Mouse (Mus musculus) mesoderm, embryonic 11.5 days (tissue): ENCODE measurements at regions not wholly inside any gene's neighbourhood (a gene's known extent, or its start where the extent isn't known, plus 50 kb on each side); places are given as distances from the start of the nearest gene placed in this dataset.

Source experiments
- DNase-seq: peaks from one replicate; pipeline ENCODE4 v3.0.0-alpha.2; 2012; ENCODE audit warnings: low read depth, low spot score

DNA sequence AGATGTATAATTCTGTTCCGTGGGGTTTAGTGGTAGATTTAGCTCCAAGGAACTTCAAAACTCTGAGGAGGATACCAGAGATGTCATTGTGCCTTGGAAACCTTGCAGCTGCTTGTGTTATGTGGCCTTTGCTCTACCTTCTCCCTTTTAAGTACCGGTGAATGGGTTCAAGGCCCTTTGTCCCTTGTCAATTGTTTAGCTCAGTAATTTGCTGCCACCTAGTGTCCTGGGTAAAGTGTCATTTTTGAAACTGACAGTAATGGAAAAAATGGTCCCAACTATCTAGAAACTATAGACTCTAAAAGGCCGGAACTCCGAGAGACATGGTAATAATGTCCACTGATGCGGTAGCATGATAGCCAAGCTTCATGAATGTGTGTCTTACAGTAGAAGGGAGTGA is 90.8 kb upstream of the Phactr1 start:
- DNase-seq: no peak

DNA sequence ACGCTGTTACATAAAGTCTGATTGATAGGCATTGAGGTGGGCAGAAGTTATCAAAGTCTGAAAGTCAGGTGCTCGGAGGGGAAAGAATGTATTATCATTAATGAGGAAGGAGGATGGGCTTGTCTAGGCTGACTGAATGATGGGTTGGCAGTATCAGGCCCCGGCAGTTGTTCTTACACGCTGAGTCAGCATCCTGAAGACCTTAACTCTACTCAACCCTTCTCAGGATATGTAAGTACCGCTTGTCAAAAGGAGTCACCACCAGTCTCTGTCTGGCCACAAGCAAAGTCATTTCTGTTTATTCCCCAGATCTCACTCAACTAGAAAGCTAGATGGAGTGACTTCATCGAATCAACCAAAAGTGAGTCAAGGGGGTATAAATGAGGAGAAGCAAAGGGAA is 90.0 kb upstream of the Phactr1 start:
- no peak for DNase-seq

DNA sequence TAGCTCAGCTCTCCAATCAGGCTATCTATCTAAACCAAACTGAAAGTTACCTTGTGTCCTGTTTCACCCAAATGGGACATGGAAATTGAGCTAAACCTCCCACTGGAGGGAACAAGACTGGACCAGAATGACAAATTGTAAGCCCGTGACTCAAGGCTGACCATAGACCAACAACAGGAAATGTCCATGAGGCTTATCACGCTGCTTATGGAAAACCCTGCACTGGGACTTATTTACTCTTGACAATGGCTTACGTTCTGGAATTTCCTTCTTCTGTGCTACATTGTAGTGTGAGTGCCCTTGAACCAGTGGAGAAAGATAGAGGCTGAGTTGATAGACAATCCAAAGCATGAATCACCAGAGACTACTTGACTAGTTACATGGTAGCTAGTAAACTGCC is 87.5 kb upstream of the Phactr1 start:
- DNase-seq: no peak

DNA sequence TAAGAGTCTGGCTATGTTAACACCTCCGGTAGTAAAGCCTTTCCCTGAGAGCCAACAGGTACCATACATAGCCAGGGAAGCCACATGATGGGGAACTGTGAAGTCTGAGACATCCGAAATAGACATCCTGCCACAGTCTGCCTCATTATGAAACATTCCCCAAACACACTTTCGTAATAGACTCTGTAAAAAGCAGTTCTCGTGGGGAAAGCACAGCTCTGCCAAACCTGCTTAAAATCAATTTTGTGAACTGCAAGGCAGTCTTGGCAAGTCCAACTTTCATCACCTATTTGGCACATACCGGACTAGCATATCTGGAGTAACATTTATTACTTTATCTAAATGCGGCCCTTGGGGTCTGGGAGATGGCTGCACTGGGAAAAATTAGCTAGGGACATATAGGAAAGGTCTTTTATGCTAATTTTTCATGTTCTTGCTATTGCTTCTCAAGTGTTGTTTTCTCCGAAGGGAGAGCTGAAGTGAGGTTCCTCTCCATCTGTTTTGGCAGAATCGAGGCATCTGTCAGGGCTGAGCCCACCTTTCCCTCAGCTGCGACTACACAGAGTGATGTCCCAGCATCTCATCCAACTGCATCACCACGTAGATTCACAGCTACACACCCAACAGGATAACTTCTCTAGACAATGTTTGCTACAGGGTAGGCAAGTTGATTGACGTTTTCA is 86.8 kb upstream of the Phactr1 start:
- DNase-seq: no peak

DNA sequence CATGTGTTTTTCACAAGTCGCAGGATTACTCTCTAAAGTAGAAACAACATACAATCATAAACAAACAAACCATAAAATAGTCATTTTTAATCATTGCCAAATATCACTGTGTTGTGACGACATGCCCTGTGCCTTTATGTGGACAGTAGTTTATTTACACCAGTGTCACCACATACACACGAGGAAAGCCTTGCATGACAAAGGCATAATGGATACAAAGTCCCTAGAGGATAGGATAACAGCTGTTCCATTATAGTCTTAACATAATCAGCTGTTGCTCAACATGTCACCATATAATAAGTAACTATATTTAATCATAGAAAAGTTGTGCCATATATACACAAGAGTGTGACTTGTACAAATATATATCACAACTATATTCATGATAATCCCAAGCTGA is 85.2 kb upstream of the Phactr1 start:
- no peak for DNase-seq

DNA sequence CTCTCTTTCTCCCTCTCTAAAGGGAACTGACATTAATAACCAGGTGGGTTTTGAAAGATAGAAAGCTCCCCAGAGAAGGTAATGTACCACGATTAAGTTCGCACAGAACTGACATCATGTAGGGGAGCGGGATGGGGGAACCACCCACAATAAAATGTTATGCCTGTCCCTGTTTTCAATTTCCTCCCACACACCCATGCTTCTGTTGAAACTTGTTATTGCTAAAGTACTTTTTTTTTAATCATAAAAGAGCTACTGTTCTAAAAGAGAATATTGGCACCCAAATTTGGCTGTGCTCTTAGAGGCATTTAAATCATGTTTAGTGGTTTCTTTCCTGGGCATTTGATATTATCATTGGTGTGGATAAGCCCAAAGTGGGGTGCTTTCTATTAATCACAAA is 82.6 kb upstream of the Phactr1 start:
- DNase-seq: no peak

DNA sequence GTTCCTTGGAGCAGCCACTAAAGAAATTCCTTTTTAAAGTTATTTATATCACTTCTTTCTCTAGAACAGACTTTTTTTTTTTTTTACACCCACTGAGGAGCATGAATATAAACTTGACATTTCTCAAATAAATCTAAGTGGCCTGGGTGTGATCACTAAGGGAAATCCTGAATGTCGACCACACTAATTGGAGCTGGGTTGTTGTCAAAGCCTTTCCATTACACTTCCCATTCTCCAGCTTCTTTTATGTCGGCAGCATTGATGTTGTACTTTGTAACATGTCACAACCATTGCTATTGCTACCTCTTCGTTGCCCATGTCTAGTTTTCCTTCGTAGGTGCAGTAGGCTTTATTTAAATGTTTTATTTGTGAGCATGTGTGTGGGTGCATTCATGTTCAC is 77.1 kb upstream of the Phactr1 start:
- DNase-seq: no peak

DNA sequence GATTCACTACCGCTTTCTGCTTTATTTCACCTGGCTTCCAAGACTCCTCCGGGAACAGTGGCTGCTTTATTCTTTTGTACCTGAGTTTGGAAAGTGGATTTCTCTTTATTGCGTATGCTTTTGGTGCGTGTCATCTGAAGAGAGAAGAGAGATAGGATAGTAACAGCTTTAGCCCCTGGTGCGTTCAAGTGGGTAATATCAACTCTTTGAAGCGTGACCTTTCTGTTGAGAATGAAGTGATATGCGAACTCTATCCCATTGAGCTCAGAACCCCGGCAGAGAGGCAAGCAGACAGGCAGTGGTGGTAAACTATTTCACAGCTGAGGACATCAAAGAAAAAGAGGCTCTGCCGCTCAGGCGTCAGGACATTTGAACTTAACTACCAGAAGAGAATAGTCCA is 72.7 kb upstream of the Phactr1 start:
- DNase-seq: no peak

DNA sequence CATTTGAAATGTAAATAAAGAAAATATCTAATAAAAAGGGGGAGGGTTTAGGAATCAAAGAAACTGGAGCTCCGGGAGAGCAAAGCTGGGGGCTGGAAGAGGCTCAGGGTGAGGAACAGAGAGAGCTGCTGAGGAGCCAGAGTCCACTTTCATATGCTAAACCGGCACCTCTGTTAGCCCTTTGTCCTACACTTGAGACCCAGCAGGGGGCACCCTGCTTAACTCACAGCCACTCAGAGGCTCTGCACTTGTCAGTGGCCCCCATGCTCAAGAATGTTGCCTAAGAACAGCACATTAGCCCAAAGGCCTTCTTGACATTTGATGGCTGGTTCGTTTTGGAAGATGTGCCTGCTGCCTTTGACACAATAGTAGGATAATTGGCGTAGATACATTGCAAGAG is 71.5 kb upstream of the Phactr1 start:
- DNase-seq: peak; percentile 59

DNA sequence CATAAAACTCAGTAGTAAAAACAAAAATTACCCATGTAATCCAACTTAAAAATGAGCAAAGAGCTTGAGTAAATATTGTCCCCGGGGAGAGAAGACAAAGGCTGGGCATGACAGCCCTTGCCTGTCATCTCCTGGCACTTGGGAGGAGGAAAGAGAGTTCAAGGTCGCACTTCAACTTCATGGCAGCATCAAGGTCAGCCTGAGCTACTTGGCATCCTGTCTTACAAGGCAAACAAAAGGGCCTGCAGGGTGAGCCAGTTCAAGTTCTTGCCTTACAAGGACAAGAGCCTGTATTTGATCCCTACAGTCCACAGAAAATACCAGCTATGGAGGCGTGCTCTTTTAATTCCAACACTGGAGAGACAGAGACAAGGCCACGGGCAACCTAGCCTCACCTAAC is 67.1 kb upstream of the Phactr1 start:
- DNase-seq: no peak

DNA sequence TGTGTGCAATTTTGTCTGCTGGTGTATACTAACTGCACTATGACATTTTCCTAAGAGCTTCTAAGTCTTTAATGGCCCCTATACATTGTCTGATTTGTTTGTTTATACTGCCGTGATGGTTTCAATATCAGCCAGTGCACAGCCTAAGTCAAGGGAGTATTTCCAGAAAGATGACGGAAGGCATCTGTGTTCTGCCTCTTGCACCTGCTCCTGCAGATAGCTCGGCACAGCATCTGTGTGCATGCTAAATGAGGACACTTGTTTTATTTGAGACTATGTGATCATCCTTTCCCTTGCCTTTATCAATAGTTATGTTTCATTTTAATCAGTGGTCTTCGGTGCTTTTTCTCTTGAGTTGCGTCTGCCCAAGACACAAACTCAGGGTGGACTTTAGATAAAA is 64.6 kb upstream of the Phactr1 start:
- DNase-seq: no peak

DNA sequence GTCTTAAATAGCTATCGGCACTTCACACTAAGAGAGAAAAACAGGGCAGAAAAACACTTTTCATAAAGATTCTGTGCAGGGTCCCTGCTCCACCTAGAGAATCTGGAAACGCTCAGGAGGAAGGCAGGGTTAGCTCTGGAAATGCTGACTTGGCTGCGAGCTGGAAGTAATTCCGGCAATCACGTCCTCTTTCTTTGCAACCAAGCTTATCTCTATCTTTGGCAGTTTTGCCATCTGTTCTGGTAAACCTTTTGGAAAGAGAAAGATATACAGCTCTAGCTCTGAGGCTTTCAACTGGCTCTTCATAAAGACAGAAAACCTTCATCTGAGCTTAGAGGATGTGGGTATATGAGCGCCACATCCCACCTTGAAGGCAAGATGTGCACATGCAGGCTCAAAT is 63.2 kb upstream of the Phactr1 start:
- DNase-seq: no peak

DNA sequence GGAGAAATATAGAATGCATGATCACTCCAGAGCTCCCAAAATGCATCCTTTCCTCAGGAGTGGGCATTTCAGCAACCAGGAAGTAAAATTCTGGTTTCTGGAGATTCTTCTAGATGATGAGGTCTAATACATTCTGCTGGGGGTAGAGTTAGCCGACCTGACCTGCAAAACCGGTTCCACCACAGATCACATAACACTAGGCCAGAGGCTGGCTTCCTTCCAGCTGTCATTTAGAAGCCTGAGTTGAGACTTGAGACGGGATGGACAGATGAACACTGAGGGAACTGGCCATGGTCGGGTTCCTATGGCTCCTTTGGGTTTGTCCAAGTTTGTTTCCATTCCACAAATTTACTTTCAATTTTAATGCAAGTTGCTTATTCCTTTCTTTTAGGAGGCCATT is 62.6 kb upstream of the Phactr1 start:
- DNase-seq: no peak

DNA sequence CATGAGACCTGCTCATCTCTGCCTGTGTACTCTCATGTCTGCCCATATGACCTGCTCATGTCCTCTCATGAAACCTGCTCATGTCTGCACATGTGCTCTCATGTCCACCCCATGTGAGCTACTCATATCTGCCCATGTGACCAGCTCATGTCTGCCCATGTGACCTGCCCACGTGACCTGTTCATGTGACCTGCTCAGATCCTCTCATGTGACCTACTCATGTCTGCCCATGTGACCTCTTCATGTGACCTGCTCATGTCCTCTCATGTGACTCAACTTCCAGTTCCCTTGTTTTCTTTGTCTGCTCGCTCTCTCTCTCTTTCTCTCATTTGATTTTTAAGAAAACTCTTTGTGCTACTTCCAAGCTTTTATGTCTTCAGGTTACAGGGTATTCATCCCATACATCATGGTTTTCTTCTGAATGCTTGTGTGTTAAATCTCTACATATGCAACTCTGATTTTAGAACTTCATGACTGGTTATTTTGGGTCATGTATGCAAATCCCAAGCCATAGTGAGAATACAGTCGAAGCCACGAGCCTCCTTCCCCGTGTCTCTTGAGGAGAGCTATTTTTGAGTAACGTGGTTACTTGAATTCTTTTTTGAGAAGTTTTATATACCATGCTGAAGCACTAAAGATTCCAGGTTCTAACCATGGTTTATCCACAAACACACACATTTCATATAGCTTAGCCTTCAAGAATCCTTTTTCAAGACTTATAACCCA is 60.7 kb upstream of the Phactr1 start:
- DNase-seq: no peak

DNA sequence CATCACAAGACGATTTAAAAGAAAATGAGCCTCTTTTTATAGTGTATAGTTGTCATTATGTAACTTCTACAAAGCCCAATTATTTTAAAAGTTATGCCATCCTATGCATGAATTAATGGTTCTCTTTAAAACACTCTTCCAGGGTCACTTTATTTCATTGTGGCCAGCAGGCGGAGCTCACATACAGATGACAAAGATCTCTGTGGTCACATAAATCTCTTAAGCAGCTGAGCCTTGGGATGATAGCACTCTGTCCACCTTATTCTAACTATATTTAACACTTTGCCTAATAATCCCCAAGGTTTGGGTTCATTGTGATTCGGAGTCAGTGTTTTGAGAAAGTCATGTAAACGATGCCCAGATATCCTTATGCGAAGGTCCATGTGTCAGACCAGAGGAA is 56.9 kb upstream of the Phactr1 start:
- peak; percentile 30 for DNase-seq
